Mouse (Mus musculus) liver, postnatal 0 days (tissue): ENCODE results near the gene Zc3h12b.

Experiments
- CTCF ChIP-seq: sonication (generic); IDR thresholded peaks from 2 replicates; pipeline ENCODE4 v1.5.1; 2016; ENCODE audit warnings: antibody characterized with exemption, low read depth
- EP300 ChIP-seq: IDR thresholded peaks from 2 replicates; pipeline ENCODE4 v1.6.1; 2016; ENCODE audit warnings: antibody characterized with exemption, low read depth, mild to moderate bottlenecking

GRCm38 (mm10) chrX:95801790-95802189 is 90.3 kb downstream of the Zc3h12b start:
- TF ChIP-seq EP300 (no peak), CTCF (no peak)
